Mouse (Mus musculus) gastrocnemius, postnatal 4 days (tissue): ENCODE results near the gene Slc4a1ap. TPM values are rescaled to one million over a fixed set of nuclear protein-coding genes. Genes with fewer than 3 reads are reported as not detected.

Experiments
- DNase-seq, 2 experiments: peaks; one replicate each; pipeline ENCODE4 v3.0.0; 2021 to 2022; ENCODE audit warnings: low spot score in 2 of 2, mixed read lengths in 2 of 2
- total RNA-seq, 2 experiments: library from RNA; stranded (reverse); gene quantifications; 2 replicates each; pipeline ENCODE4 v1.2.3; 2021

The Slc4a1ap gene
- total RNA-seq, 2 experiments from 2014 or later, result 27.3 to 29.8 TPM

DNA sequence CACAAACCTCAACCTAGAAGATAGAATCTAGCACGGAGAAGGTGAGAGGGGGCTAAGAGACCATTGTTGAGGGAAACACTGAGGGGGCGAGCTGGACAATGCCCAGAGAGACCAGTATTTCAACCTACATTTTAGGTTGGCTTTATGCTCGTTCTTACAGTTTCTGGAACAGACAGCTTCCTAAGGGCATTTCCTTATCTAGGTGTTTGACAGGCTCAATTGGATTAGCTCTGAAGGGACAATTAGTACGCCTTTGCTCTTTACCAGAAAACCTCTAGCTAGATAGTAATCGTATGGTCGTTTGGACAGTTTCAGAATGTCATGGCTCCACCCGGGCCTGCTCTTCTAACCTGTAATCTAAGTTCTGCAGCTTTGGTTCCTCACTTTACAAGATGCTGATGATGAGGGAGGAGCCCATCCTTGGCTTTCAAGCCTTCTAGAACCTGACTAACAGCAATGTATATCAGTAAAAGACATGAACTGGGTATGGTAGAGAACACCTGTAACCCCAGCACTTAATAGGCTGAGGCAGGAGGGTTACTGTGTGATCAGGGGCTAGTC lies 74.4 kb downstream of the Slc4a1ap start:
- no peak for DNase-seq

- DNase-seq, result peak in 1 of 2 experiments; percentile 59
These were observed 75.6 kb downstream of the Slc4a1ap start for GRCm38 (mm10) chr5:31602377-31602776.

DNA sequence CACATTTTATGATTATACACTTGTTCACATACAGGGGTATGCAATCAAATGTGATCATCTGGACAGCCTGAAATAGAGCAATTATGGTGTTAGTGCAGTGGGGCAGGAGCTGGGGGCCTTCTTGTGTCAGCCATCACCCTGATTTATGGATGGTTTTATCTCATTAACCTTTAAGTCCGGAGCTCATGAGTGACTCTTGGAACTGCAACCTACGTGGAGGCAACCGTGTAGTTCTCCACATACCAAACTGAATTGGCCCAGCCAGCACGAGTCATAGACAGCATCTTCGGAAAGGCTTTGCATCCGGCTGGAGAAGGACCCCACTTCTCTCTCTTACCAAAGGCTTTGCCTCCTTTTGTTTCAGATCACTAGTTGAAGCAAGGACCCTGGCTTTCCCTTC lies 77.0 kb downstream of the Slc4a1ap start:
- DNase-seq, result no peak

- DNase-seq, result peak in 1 of 2 experiments; percentile 36
These were observed 79.4 kb downstream of the Slc4a1ap start for GRCm38 (mm10) chr5:31606151-31606550.

Other genes with a start within 250 kb of the Slc4a1ap start
- gene Ift172, start 235.9 kb upstream of the Slc4a1ap start, total RNA-seq, result 10 to 100 TPM; 30.6 to 40.8 TPM
- gene Fndc4, start 230.9 kb upstream of the Slc4a1ap start, total RNA-seq, result 10 to 100 TPM; 18.5 to 18.7 TPM
- gene Gckr, start 229.6 kb upstream of the Slc4a1ap start, total RNA-seq, result under 1 TPM; 0.22 to 0.36 TPM
- gene Zfp512, start 74.6 kb upstream of the Slc4a1ap start, total RNA-seq, result 10 to 100 TPM; 20.7 to 22.2 TPM
- under 1 TPM; 0.29 to 0.61 TPM for gene 4930548H24Rik, start 41.3 kb upstream of the Slc4a1ap start, total RNA-seq
- gene Gpn1, start 32.3 kb upstream of the Slc4a1ap start, total RNA-seq, result 10 to 100 TPM; 20.2 to 20.9 TPM
- gene Supt7l, start 812 bp downstream of the Slc4a1ap start, total RNA-seq, result 10 to 100 TPM; 14.0 to 15.1 TPM
- 100 to 1,000 TPM; 229 to 230 TPM for gene Mrpl33, start 69.9 kb downstream of the Slc4a1ap start, total RNA-seq
- 1 to 10 TPM; 2.9 to 4.6 TPM for gene Rbks, start 170.6 kb downstream of the Slc4a1ap start, total RNA-seq
- gene Babam2, start 170.7 kb downstream of the Slc4a1ap start, total RNA-seq, result 10 to 100 TPM; 45.0 to 51.0 TPM